Mouse (Mus musculus) embryonic facial prominence, embryonic 11.5 days (tissue): ENCODE measurements around the gene Them7. TPM values are rescaled to one million over a fixed set of nuclear protein-coding genes. Genes with fewer than 3 reads are reported as not detected.
A peak's percentile ranks its signal among the peaks of the same experiment; 100 is the strongest.

Experiments used
- ATAC-seq: fragments of 200-750 bp; cut with Nextera tagmentation; replicated peaks from 2 replicates; pipeline ENCODE4 v1.8.0; 2017; ENCODE audit warnings: low read depth; ENCODE audit not compliant: insufficient number of reproducible peaks, low FRiP score, low TSS enrichment
- DNase-seq: peaks from one replicate; pipeline ENCODE4 v3.0.0-alpha.2; 2015; ENCODE audit warnings: low spot score
- H3K27ac ChIP-seq: fragments of 300-500 bp; sonication (generic); replicated peaks from 2 replicates; pipeline ENCODE4 v1.5.1; 2014; ENCODE audit warnings: mild to moderate bottlenecking, low read depth, low read length, control low read depth
- H3K27me3 ChIP-seq: fragments of 300-500 bp; sonication (generic); 2 replicates; pipeline ENCODE4 v1.6.1; 2014; ENCODE audit warnings: mild to moderate bottlenecking, low read length, moderate library complexity, mixed read lengths; ENCODE audit not compliant: control insufficient read depth, insufficient read depth
- H3K36me3 ChIP-seq: fragments of 300-500 bp; sonication (generic); replicated peaks from 2 replicates; pipeline ENCODE4 v1.6.1; 2014; ENCODE audit warnings: low read depth, mild to moderate bottlenecking, low read length, moderate library complexity, mixed read lengths; ENCODE audit not compliant: control insufficient read depth, insufficient read depth
- H3K4me1 ChIP-seq: fragments of 300-500 bp; sonication (generic); 2 replicates; pipeline ENCODE4 v1.6.1; 2014; ENCODE audit warnings: low read length, mixed read lengths; ENCODE audit not compliant: control insufficient read depth, insufficient read depth
- H3K4me2 ChIP-seq: fragments of 300-500 bp; sonication (generic); 2 replicates; pipeline ENCODE4 v1.6.1; 2014; ENCODE audit warnings: low read depth, mild to moderate bottlenecking, control low read depth, low read length, moderate library complexity
- H3K4me3 ChIP-seq: fragments of 300-500 bp; sonication (generic); 2 replicates; pipeline ENCODE4 v1.5.1; 2014; ENCODE audit warnings: low read depth, low read length, control low read depth
- H3K9ac ChIP-seq: fragments of 300-500 bp; sonication (generic); replicated peaks from 2 replicates; pipeline ENCODE4 v1.6.1; 2014; ENCODE audit warnings: mild to moderate bottlenecking, control low read depth, low read length
- H3K9me3 ChIP-seq: fragments of 300-500 bp; sonication (generic); replicated peaks from 2 replicates; pipeline ENCODE4 v1.6.1; 2016; ENCODE audit warnings: mild to moderate bottlenecking, low read length, inconsistent platforms, mixed read lengths; ENCODE audit not compliant: control insufficient read depth
- WGBS: fragments of 180-500 bp; shearing (Covaris S2); extraction: QIAGEN DNeasy Blood & Tissue Kit; methylation state at CpG from one replicate; pipeline ENCODE4 v1.1.7; 2014; 5-methylcytosine and 5-hydroxymethylcytosine counted together
- polyA plus RNA-seq: library from polyadenylated mRNA; unstranded; fragments of >200 nt; fragmentation: Nextera tagmentation; extraction: Ambion mirVana; gene quantifications from 2 replicates; pipeline ENCODE4 v1.2.1, GENCODE M21; 2014

Gene Them7
- polyA plus RNA-seq, 1 experiment from 2014 or later, result 0.49 TPM

- Histone ChIP-seq H3K4me3 (no peak overlapping the region), H3K36me3 (peaks cover 4% of the 10 kb centered on the region; the same call in 1 of the 2 replicates), H3K4me1 (no peaks in the 10 kb centered on the region), H3K4me2 (no peak overlapping the region), H3K27me3 (no peaks in the 10 kb centered on the region), H3K9me3 (no peaks in the 10 kb centered on the region), H3K27ac (no peak overlapping the region), H3K9ac (no peak overlapping the region)
- DNase-seq (no peak), ATAC-seq (no peak)
- 83% methylated on average over 3 of the region's 3 CpGs for WGBS
Measured at GRCm38 (mm10) chr2:105384998-105385397, 160.9 kb downstream of the Them7 start.

GRCm38 (mm10) chr2:105386418-105386817 is 162.3 kb downstream of the Them7 start:
- H3K4me3 ChIP-seq, result no peak overlapping the region
- 84% methylated on average over 4 of the region's 4 CpGs for WGBS
- H3K9ac ChIP-seq, result no peak overlapping the region
- no peak for ATAC-seq
- no peak for DNase-seq
- H3K4me1 ChIP-seq, result no peaks in the 10 kb centered on the region
- H3K9me3 ChIP-seq, result no peaks in the 10 kb centered on the region
- H3K4me2 ChIP-seq, result no peak overlapping the region
- H3K27ac ChIP-seq, result no peak overlapping the region
- peaks cover 5% of the 10 kb centered on the region for H3K36me3 ChIP-seq
- H3K27me3 ChIP-seq, result no peaks in the 10 kb centered on the region

GRCm38 (mm10) chr2:105389007-105389890 is 165.1 kb downstream of the Them7 start:
- peaks cover 8% of the 10 kb centered on the region for H3K36me3 ChIP-seq
- H3K4me3 ChIP-seq, result no peak overlapping the region
- H3K4me2 ChIP-seq, result no peak overlapping the region
- 91% methylated on average over 17 of the region's 17 CpGs for WGBS
- H3K9me3 ChIP-seq, result no peaks in the 10 kb centered on the region
- DNase-seq, result no peak
- no peaks in the 10 kb centered on the region for H3K27me3 ChIP-seq
- no peak overlapping the region for H3K9ac ChIP-seq
- H3K4me1 ChIP-seq, result no peaks in the 10 kb centered on the region
- H3K27ac ChIP-seq, result no peak overlapping the region
- ATAC-seq, result no peak

- H3K4me2 ChIP-seq, result no peak overlapping the region
- no peak for DNase-seq
- H3K36me3 ChIP-seq, result peaks cover 8% of the 10 kb centered on the region
- no peak overlapping the region for H3K9ac ChIP-seq
- no peaks in the 10 kb centered on the region for H3K9me3 ChIP-seq
- 88% methylated on average over 6 of the region's 6 CpGs for WGBS
- 0 out of 2 replicates have a peak, but pooled peaks have one; percentile 51 for ATAC-seq
- H3K27ac ChIP-seq, result no peak overlapping the region
- no peak overlapping the region for H3K4me3 ChIP-seq
- no peaks in the 10 kb centered on the region for H3K4me1 ChIP-seq
- no peaks in the 10 kb centered on the region for H3K27me3 ChIP-seq
Measured at GRCm38 (mm10) chr2:105390653-105391413, 166.7 kb downstream of the Them7 start.

GRCm38 (mm10) chr2:105391414-105391784 is 167.3 kb downstream of the Them7 start:
- peaks cover 8% of the 10 kb centered on the region for H3K36me3 ChIP-seq
- no peak for DNase-seq
- WGBS, result 93% methylated on average over 4 of the region's 4 CpGs

GRCm38 (mm10) chr2:105392514-105392913 is 168.4 kb downstream of the Them7 start:
- Histone ChIP-seq H3K27ac (no peak overlapping the region), H3K9me3 (no peaks in the 10 kb centered on the region), H3K4me2 (no peak overlapping the region), H3K27me3 (no peaks in the 10 kb centered on the region), H3K4me1 (peaks cover 3% of the 10 kb centered on the region; the same call in 1 of the 2 replicates), H3K36me3 (peaks cover 8% of the 10 kb centered on the region), H3K4me3 (no peak overlapping the region), H3K9ac (no peak overlapping the region)
- ATAC-seq (no peak), DNase-seq (no peak)
- 85% methylated on average over 2 of the region's 2 CpGs for WGBS

More at GRCm38 (mm10) chr2:105391414-105391784, 167.3 kb downstream of the Them7 start:
- no peak for ATAC-seq
- H3K9ac ChIP-seq, result no peak overlapping the region
- no peak overlapping the region for H3K4me3 ChIP-seq
- no peaks in the 10 kb centered on the region for H3K4me1 ChIP-seq
- no peak overlapping the region for H3K4me2 ChIP-seq
- H3K27ac ChIP-seq, result no peak overlapping the region
- no peaks in the 10 kb centered on the region for H3K27me3 ChIP-seq
- no peaks in the 10 kb centered on the region for H3K9me3 ChIP-seq

GRCm38 (mm10) chr2:105394375-105394774 is 170.3 kb downstream of the Them7 start:
- Histone ChIP-seq H3K36me3 (peaks cover 4% of the 10 kb centered on the region), H3K27me3 (no peaks in the 10 kb centered on the region), H3K9me3 (no peaks in the 10 kb centered on the region), H3K4me2 (no peak overlapping the region), H3K4me3 (no peak overlapping the region), H3K4me1 (peaks cover 3% of the 10 kb centered on the region; the same call in 1 of the 2 replicates), H3K27ac (no peak overlapping the region), H3K9ac (no peak overlapping the region)
- no peak for DNase-seq
- WGBS, result 84% methylated on average over 4 of the region's 4 CpGs
- no peak for ATAC-seq

- Histone ChIP-seq H3K4me2 (no peak overlapping the region), H3K27ac (no peak overlapping the region), H3K36me3 (peaks cover 4% of the 10 kb centered on the region), H3K4me3 (no peak overlapping the region), H3K9me3 (no peaks in the 10 kb centered on the region), H3K27me3 (no peaks in the 10 kb centered on the region), H3K9ac (no peak overlapping the region), H3K4me1 (peaks cover 3% of the 10 kb centered on the region; the same call in 1 of the 2 replicates)
- 91% methylated on average over 9 of the region's 9 CpGs for WGBS
- DNase-seq, result no peak
- ATAC-seq, result no peak
Measured at GRCm38 (mm10) chr2:105396066-105396465, 171.9 kb downstream of the Them7 start.
